Mouse (Mus musculus) bone marrow, adult 2 months (tissue): ENCODE measurements around the gene Igfbp5. TPM values are rescaled to one million over a fixed set of nuclear protein-coding genes. Genes with fewer than 3 reads are reported as not detected.
A peak's percentile ranks its signal among the peaks of the same experiment; 100 is the strongest.

Source experiments
- H3K27ac ChIP-seq: fragments of 200-500 bp; 2 replicates; pipeline ENCODE4 v1.5.1; 2012; ENCODE audit warnings: low read depth, mild to moderate bottlenecking, control low read depth, inconsistent platforms, low read length; ENCODE audit not compliant: control insufficient read depth, poor library complexity, insufficient read depth
- H3K4me1 ChIP-seq: fragments of 200-500 bp; 2 replicates; pipeline ENCODE4 v1.6.1; 2011; ENCODE audit warnings: low read length; ENCODE audit not compliant: control insufficient read depth, insufficient read depth
- H3K4me3 ChIP-seq: fragments of 200-500 bp; replicated peaks from 2 replicates; pipeline ENCODE3; 2011; ENCODE audit warnings: mild to moderate bottlenecking, low read depth, low read length, control low read depth; ENCODE audit not compliant: control insufficient read depth
- CTCF ChIP-seq: fragments of 200-500 bp; IDR thresholded peaks from 2 replicates; pipeline ENCODE4 v1.5.1; 2011; ENCODE audit warnings: low read length, control low read depth; ENCODE audit not compliant: control insufficient read depth, insufficient read depth
- POLR2A ChIP-seq: fragments of 200-500 bp; IDR thresholded peaks from 2 replicates; pipeline ENCODE4 v1.6.1; 2011; ENCODE audit warnings: low read depth, mild to moderate bottlenecking, control low read depth, low read length, borderline replicate concordance; ENCODE audit not compliant: control insufficient read depth
- whole genome bisulfite sequencing: fragments of 180-500 bp; shearing (Covaris S2); methylation state at CpG from one replicate; pipeline ENCODE4 v1.1.7; 2018; 5-methylcytosine and 5-hydroxymethylcytosine counted together
- polyA plus RNA-seq: library from polyadenylated mRNA; stranded (reverse); fragments of >200 nt; gene quantifications from 2 replicates; pipeline ENCODE4 v1.2.4, GENCODE M21; 2011; ENCODE audit warnings: low replicate concordance; ENCODE audit not compliant: missing spikeins, insufficient read depth, insufficient read length

Igfbp5 gene
- polyA plus RNA-seq, 1 experiment: 53.8 TPM

DNA sequence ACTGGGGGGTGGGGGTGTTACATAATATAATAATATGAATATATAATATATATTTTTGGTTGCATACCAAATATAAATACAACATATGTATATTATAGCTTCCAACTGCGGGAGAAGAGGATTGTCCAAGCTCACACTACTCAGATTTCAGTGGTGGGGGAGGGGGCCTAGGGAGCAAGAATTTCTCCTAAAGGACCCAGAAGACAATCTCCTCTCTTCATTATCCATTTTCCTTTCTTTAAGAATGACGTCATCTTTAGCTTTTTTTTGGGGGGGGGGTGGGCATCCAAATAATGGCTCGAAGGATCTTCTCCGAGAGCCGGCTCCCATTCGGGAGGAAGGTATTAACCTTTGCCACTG lies 3.4 kb downstream of the Igfbp5 start:
- Histone ChIP-seq H3K4me1 (no peaks in the 10 kb centered on the region), H3K4me3 (no peak overlapping the region), H3K27ac (no peak overlapping the region)
- 2% methylated on average over 6 of the region's 6 CpGs for WGBS
- TF ChIP-seq POLR2A (no peak), CTCF (no peak)

- Histone ChIP-seq H3K27ac (no peak overlapping the region), H3K4me1 (no peaks in the 10 kb centered on the region), H3K4me3 (peak overlapping the region; percentile 17)
- 1% methylated on average over 20 of the region's 20 CpGs for WGBS
- TF ChIP-seq POLR2A: no peak
- TF ChIP-seq CTCF: no peak
Measured at GRCm38 (mm10) chr1:72870615-72871336, 3.9 kb downstream of the Igfbp5 start.

DNA sequence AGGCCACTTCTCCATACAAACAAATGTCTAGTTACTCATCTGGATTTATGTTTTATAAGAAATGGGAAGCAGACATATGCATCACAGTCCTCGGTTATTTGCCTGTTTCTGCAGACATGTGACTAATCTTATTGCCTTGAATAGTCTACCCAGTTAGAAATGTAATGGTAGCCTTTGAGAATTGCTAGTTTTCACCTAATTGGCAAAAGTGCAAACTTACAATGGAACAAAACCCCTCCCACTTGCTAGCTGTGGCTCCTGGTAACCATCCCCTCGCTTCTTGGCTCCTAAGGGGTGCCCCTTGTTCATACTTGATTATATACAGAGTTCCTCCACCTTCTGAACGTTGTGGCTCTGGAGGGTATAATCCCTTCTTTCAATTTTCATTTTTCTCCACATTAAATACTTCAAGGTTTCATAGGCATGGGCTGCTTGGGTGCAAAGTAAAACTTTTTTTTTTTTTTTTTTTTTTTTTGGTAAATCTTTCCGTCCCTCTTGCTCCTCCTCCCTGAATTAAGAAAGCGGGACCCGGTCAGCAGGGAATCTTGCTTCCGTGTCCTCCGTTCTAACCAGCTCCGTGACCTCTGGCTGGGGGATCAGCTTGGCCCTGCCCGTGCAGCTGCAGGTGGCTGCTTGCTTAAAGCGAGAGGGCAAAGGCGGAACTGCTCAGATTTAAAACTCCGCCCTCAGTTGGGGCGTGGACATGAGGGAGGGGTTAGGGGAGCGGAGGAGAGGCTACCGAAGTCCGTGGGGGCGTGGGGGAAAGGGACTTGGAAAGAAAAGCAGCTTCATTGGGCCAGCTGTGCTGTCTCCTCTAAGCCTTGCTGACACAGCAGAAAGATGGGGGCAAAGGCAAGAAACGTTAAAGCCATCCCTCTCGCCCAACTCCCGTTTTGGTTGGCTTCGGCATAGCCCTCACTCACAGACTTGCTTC lies 4.7 kb downstream of the Igfbp5 start:
- H3K4me3 ChIP-seq: peak overlapping the region; percentile 17
- no peaks in the 10 kb centered on the region for H3K4me1 ChIP-seq
- no peak overlapping the region for H3K27ac ChIP-seq
- TF ChIP-seq POLR2A (no peak), CTCF (no peak)
- WGBS: 6% methylated on average over 22 of the region's 22 CpGs

DNA sequence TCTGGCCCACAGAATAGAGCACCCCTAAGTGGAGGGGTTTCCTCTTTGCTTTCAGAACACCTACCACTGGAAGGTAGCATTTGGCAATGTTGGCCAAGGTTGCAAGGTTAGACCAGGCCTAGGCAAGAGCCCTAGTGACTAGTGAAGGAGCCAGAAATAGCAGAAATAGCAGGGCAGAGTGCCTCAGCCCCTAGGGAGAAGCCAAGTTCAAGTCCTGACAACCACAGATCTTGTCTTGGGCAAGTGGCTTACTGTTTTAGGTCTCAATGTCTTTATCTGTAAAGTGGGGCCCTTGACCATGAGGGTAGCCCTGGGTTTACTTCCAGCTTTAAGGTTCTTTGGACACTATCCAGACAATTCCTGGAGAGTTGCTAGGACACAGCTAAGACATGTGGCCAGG lies 5.4 kb downstream of the Igfbp5 start:
- Histone ChIP-seq H3K4me1 (no peaks in the 10 kb centered on the region), H3K27ac (no peak overlapping the region), H3K4me3 (no peak overlapping the region)
- TF ChIP-seq POLR2A (no peak), CTCF (no peak)

- 20% methylated on average over 10 of the region's 10 CpGs for WGBS
- Histone ChIP-seq H3K27ac (no peak overlapping the region), H3K4me3 (no peak overlapping the region), H3K4me1 (no peaks in the 10 kb centered on the region)
- no peak for TF ChIP-seq CTCF
- no peak for TF ChIP-seq POLR2A
Measured at GRCm38 (mm10) chr1:72868429-72869215, 6.1 kb downstream of the Igfbp5 start.

GRCm38 (mm10) chr1:72867346-72867745 lies 7.3 kb downstream of the Igfbp5 start:
- Histone ChIP-seq H3K4me3 (no peak overlapping the region), H3K4me1 (no peaks in the 10 kb centered on the region), H3K27ac (no peak overlapping the region)
- 74% methylated on average over 1 of the region's 1 CpGs for WGBS
- TF ChIP-seq POLR2A: no peak
- TF ChIP-seq CTCF: no peak

GRCm38 (mm10) chr1:72866417-72866816 lies 8.3 kb downstream of the Igfbp5 start:
- Histone ChIP-seq H3K4me3 (no peak overlapping the region), H3K4me1 (no peaks in the 10 kb centered on the region), H3K27ac (no peak overlapping the region)
- TF ChIP-seq POLR2A (no peak), CTCF (no peak)
- WGBS: 82% methylated on average over 5 of the region's 5 CpGs

DNA sequence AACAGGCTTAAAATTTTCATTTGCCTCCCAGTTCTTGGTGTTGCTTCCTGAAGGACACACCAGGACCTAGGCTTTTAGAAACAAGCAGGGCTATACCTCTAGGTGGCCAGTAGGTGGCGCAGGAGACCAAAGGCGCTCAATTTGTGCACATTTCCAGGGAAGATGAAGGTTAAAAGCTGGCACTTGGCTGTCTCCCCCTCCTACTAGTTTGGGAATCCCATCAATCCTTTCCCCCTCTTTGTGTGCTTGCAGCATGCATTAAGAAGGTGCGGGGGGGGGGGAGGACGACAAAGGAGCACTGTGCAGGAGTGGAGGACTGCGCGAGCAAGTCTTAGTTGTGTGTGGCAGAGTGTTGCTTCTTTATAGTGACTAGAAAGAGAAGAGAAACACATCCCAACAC lies 8.8 kb downstream of the Igfbp5 start:
- Histone ChIP-seq H3K27ac (no peak overlapping the region), H3K4me1 (no peaks in the 10 kb centered on the region), H3K4me3 (no peak overlapping the region)
- 36% methylated on average over 6 of the region's 6 CpGs for WGBS
- peak; percentile 83 for TF ChIP-seq CTCF
- TF ChIP-seq POLR2A: no peak
